Mouse (Mus musculus): ENCODE measurements around the gene Relch. TPM values are rescaled to one million over a fixed set of nuclear protein-coding genes. Genes with fewer than 3 reads are reported as not detected.

Gene Relch
- total RNA-seq, 1 experiment, result 40.1 TPM

GRCm38 (mm10) chr1:105780457-105781364 lies 117.0 kb downstream of the Relch start, which contains the start of gene Tnfrsf11a:
Gene Tnfrsf11a (plus strand): TSS chr1:105780718.
- in situ Hi-C loops (cut with MboI; ENCODE audit: low sequenced_read_pairs in 2 of 2, unreplicated experiment in 2 of 2), result no loop called here

GRCm38 (mm10) chr1:105781391-105782146 lies 117.9 kb downstream of the Relch start:
- H3K9ac ChIP-seq (ENCODE audit: insufficient read depth, low read depth, low read length, poor library complexity, severe bottlenecking), result no peak overlapping the region
- H3K9me3 ChIP-seq (ENCODE audit: control insufficient read depth, insufficient read depth, low read depth, low read length), result no peaks in the 10 kb centered on the region
- H3K27ac ChIP-seq (ENCODE audit: insufficient read depth, low read depth, low read length, poor library complexity, severe bottlenecking), result no peak overlapping the region
- peaks cover 0 to 1% of the 10 kb centered on the region in 2 experiments; a peak in 1 of 4 replicates for H3K4me1 ChIP-seq (ENCODE audit: control insufficient read depth in 2 of 2, insufficient read depth in 2 of 2, low read length in 2 of 2, poor library complexity in 1 of 2)
- TF ChIP-seq ZNF384 (IDR thresholded peaks at IDR 0.05; ENCODE audit: low read depth, low read length) (no peak), MAFK (IDR thresholded peaks at IDR 0.05; ENCODE audit: insufficient read depth, low read depth, low read length) (no peak), HCFC1 (IDR thresholded peaks at IDR 0.05; ENCODE audit: borderline replicate concordance, insufficient read depth, low read length) (no peak), CHD2 (IDR thresholded peaks at IDR 0.05; ENCODE audit: low read depth, low read length) (no peak), ZC3H11A (IDR thresholded peaks at IDR 0.05; ENCODE audit: borderline replicate concordance, low read depth, low read length) (no peak)
- H3K36me3 ChIP-seq (ENCODE audit: control insufficient read depth, insufficient read depth, low read length, poor library complexity, severe bottlenecking), result no peaks in the 10 kb centered on the region
- peak overlapping the region; percentile 79 to 94 for H3K4me3 ChIP-seq (ENCODE audit: insufficient read depth in 1 of 2, low read depth in 1 of 2, low read length in 2 of 2, poor library complexity in 1 of 2, severe bottlenecking in 1 of 2)
- no peak for DNase-seq (ENCODE audit: low read depth, low spot score)
- in situ Hi-C loops (cut with MboI; ENCODE audit: low sequenced_read_pairs in 2 of 2, unreplicated experiment in 2 of 2), result no loop called here

More at GRCm38 (mm10) chr1:105780457-105781364, 117.0 kb downstream of the Relch start, which contains the start of gene Tnfrsf11a:
- Histone ChIP-seq H3K4me1 (ENCODE audit: control insufficient read depth in 2 of 2, insufficient read depth in 2 of 2, low read length in 2 of 2, poor library complexity in 1 of 2) (no peaks in the 10 kb centered on the region), H3K27ac (ENCODE audit: insufficient read depth, low read depth, low read length, poor library complexity, severe bottlenecking) (no peak within 1 kb of the TSS), H3K9me3 (ENCODE audit: control insufficient read depth, insufficient read depth, low read depth, low read length) (no peaks in the 10 kb centered on the region), H3K36me3 (ENCODE audit: control insufficient read depth, insufficient read depth, low read length, poor library complexity, severe bottlenecking) (no peaks in the 10 kb centered on the region), H3K9ac (ENCODE audit: insufficient read depth, low read depth, low read length, poor library complexity, severe bottlenecking) (peak within 1 kb of the TSS; percentile 67), H3K4me3 (ENCODE audit: insufficient read depth in 1 of 2, low read depth in 1 of 2, low read length in 2 of 2, poor library complexity in 1 of 2, severe bottlenecking in 1 of 2) (peak within 1 kb of the TSS; percentile 79 to 94)
- DNase-seq (ENCODE audit: low read depth, low spot score), result no peak
- TF ChIP-seq ZC3H11A (IDR thresholded peaks at IDR 0.05; ENCODE audit: borderline replicate concordance, low read depth, low read length) (no peak), CHD2 (IDR thresholded peaks at IDR 0.05; ENCODE audit: low read depth, low read length) (no peak), ZNF384 (IDR thresholded peaks at IDR 0.05; ENCODE audit: low read depth, low read length) (no peak), HCFC1 (IDR thresholded peaks at IDR 0.05; ENCODE audit: borderline replicate concordance, insufficient read depth, low read length) (no peak), MAFK (IDR thresholded peaks at IDR 0.05; ENCODE audit: insufficient read depth, low read depth, low read length) (no peak)

- DNase-seq (ENCODE audit: low read depth, low spot score), result no peak
- Histone ChIP-seq H3K9ac (ENCODE audit: insufficient read depth, low read depth, low read length, poor library complexity, severe bottlenecking) (no peak overlapping the region), H3K36me3 (ENCODE audit: control insufficient read depth, insufficient read depth, low read length, poor library complexity, severe bottlenecking) (no peaks in the 10 kb centered on the region), H3K4me3 (ENCODE audit: insufficient read depth in 1 of 2, low read depth in 1 of 2, low read length in 2 of 2, poor library complexity in 1 of 2, severe bottlenecking in 1 of 2) (no peak overlapping the region), H3K27ac (ENCODE audit: insufficient read depth, low read depth, low read length, poor library complexity, severe bottlenecking) (no peak overlapping the region), H3K9me3 (ENCODE audit: control insufficient read depth, insufficient read depth, low read depth, low read length) (no peaks in the 10 kb centered on the region), H3K4me1 (ENCODE audit: control insufficient read depth in 2 of 2, insufficient read depth in 2 of 2, low read length in 2 of 2, poor library complexity in 1 of 2) (peaks cover 0 to 2% of the 10 kb centered on the region in 2 experiments; a peak in 1 of 4 replicates)
- TF ChIP-seq HCFC1 (IDR thresholded peaks at IDR 0.05; ENCODE audit: borderline replicate concordance, insufficient read depth, low read length) (no peak), ZNF384 (IDR thresholded peaks at IDR 0.05; ENCODE audit: low read depth, low read length) (no peak), MAFK (IDR thresholded peaks at IDR 0.05; ENCODE audit: insufficient read depth, low read depth, low read length) (no peak), ZC3H11A (IDR thresholded peaks at IDR 0.05; ENCODE audit: borderline replicate concordance, low read depth, low read length) (no peak), CHD2 (IDR thresholded peaks at IDR 0.05; ENCODE audit: low read depth, low read length) (no peak)
- in situ Hi-C loops (cut with MboI; ENCODE audit: low sequenced_read_pairs in 2 of 2, unreplicated experiment in 2 of 2), result no loop called here
Observed at GRCm38 (mm10) chr1:105784257-105785016, 120.8 kb downstream of the Relch start.

GRCm38 (mm10) chr1:105785146-105785545 lies 121.5 kb downstream of the Relch start:
- DNase-seq (ENCODE audit: low read depth, low spot score), result no peak
- Histone ChIP-seq H3K27ac (ENCODE audit: insufficient read depth, low read depth, low read length, poor library complexity, severe bottlenecking) (no peak overlapping the region), H3K4me1 (ENCODE audit: control insufficient read depth in 2 of 2, insufficient read depth in 2 of 2, low read length in 2 of 2, poor library complexity in 1 of 2) (peaks cover 0 to 2% of the 10 kb centered on the region in 2 experiments; a peak in 1 of 4 replicates), H3K9me3 (ENCODE audit: control insufficient read depth, insufficient read depth, low read depth, low read length) (no peaks in the 10 kb centered on the region), H3K4me3 (ENCODE audit: insufficient read depth in 1 of 2, low read depth in 1 of 2, low read length in 2 of 2, poor library complexity in 1 of 2, severe bottlenecking in 1 of 2) (no peak overlapping the region), H3K36me3 (ENCODE audit: control insufficient read depth, insufficient read depth, low read length, poor library complexity, severe bottlenecking) (no peaks in the 10 kb centered on the region), H3K9ac (ENCODE audit: insufficient read depth, low read depth, low read length, poor library complexity, severe bottlenecking) (no peak overlapping the region)
- TF ChIP-seq ZNF384 (IDR thresholded peaks at IDR 0.05; ENCODE audit: low read depth, low read length), result no peak
- no peak for TF ChIP-seq ZC3H11A (IDR thresholded peaks at IDR 0.05; ENCODE audit: borderline replicate concordance, low read depth, low read length)
- TF ChIP-seq HCFC1 (IDR thresholded peaks at IDR 0.05; ENCODE audit: borderline replicate concordance, insufficient read depth, low read length), result no peak
- no peak for TF ChIP-seq CHD2 (IDR thresholded peaks at IDR 0.05; ENCODE audit: low read depth, low read length)
- no peak for TF ChIP-seq MAFK (IDR thresholded peaks at IDR 0.05; ENCODE audit: insufficient read depth, low read depth, low read length)
- in situ Hi-C loops (cut with MboI; ENCODE audit: low sequenced_read_pairs in 2 of 2, unreplicated experiment in 2 of 2), result no loop called here

All from ES-E14 (cell line).